Mouse (Mus musculus) brain, embryonic 14.5 days (tissue): ENCODE results near the gene Crlf1. TPM values are rescaled to one million over a fixed set of nuclear protein-coding genes. Genes with fewer than 3 reads are reported as not detected.
"Not testable (repeated sequence)": the region's sequence is repeated elsewhere in the genome, so short reads cannot be mapped to it uniquely, and the experiment has no call there.

ENCODE experiments used
- DNase-seq: peaks from one replicate; pipeline ENCODE4 v3.0.0-alpha.2; 2011; ENCODE audit warnings: low read depth
- CTCF ChIP-seq: fragments of 200-500 bp; IDR thresholded peaks from 2 replicates; pipeline ENCODE4 v1.5.1; 2012; ENCODE audit warnings: inconsistent platforms, mild to moderate bottlenecking, moderate library complexity, borderline replicate concordance; ENCODE audit not compliant: insufficient read depth, insufficient read length; ENCODE audit errors: extremely low read depth
- POLR2A ChIP-seq: fragments of 200-500 bp; IDR thresholded peaks from 2 replicates; pipeline ENCODE4 v1.6.1; 2012; ENCODE audit warnings: mild to moderate bottlenecking, inconsistent platforms, borderline replicate concordance; ENCODE audit not compliant: poor library complexity, insufficient read depth, insufficient read length, severe bottlenecking; ENCODE audit errors: extremely low read depth
- polyA plus RNA-seq: library from polyadenylated mRNA; depleted of rRNA; stranded (reverse); fragments of >200 nt; gene quantifications from 2 replicates; pipeline ENCODE4 v1.2.3, GENCODE M21; 2012

The Crlf1 gene
- polyA plus RNA-seq, 1 experiment = 2.5 TPM

DNA sequence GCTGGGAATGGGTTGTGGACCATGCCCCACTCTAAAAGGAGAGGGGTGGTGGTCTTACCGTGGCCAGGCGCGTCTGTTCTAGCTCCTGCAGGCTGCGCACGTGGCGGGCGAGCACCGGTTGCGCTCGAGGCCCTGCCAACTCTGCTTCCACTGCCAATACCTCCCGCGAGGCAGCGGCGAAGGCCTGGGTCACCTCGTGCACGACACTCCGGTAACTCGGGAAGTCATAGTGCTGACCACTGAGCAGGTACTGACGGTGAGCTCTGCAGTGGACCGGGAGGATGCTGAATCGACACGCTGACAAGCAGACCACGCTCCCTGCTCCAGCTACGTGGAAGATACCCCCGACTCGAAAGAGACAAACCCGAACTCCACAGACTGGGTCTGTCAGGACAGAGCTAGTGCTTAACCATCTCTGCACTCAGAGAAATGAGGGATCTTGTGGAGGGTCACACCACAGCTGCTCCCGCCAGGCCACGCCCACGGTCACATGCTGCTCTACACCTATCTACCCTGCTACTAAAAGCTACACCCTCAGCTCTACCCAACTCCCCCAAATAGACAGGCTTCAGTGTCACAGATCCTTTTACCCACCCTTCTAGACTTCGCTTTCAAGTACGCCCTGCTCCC is 12.9 kb downstream of the Crlf1 start:
- TF ChIP-seq POLR2A (no peak), CTCF (no peak)
- no peak for DNase-seq

DNA sequence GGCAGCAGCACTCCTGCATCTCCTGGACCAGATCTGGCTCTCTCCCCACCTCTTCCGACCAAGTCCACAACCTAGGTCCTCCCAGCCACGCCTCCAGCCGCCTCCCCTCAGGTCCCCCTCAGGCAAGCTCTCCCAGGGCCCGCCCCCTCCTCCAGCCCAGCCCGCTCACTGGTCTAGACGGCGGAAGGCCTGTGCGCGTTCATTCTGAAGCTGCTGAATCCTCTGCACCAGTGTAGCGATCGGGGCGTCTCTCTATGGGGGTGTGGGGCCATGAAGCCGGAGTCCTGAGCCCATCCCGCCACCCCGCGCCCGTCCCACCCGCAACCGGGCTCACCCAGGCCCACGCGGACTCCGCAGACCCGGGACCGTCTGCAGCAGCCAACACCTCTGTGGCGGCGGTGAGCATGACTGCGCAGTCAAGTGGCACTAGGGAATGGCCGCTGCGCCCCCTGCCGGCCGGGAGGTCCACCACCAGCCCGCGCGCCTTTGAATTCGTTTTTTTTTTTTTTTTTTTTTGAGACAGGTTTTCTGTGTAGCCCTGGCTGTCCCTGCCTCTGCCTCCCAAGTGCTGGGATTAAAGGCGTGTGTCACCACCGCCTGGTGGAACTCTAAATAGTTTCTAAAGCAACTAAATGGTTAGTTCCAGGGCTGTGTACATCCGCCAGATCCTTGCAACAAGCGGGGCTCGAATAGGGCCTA is 13.5 kb downstream of the Crlf1 start, which contains the start of gene Rex1bd:
Gene Rex1bd, minus strand, starts transcription at position 425 of the 699 bp plus-strand sequence.
- TF ChIP-seq POLR2A = peak; percentile 63; the same call in 1 of the 2 replicates
- peak; percentile 88 for TF ChIP-seq CTCF
- DNase-seq = peak; percentile 97

DNA sequence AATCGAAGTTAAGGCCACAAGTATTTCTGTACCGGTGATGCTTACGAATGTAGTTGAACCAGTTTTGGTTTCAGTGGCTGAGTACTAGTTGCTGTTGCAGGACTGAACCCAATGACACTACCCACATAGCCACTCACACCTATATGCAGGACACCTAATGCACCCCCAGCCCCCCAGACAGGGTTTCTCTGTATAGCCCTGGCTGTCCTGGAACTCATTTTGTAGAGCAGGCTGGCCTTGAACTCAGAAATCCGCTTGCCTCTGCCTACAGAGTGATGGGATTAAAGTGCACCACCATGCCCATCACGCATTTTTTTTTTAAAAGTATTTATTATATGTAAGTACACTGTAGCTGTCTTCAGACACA is 14.1 kb downstream of the Crlf1 start:
- DNase-seq = no peak
- TF ChIP-seq CTCF (no peak), POLR2A (no peak)

DNA sequence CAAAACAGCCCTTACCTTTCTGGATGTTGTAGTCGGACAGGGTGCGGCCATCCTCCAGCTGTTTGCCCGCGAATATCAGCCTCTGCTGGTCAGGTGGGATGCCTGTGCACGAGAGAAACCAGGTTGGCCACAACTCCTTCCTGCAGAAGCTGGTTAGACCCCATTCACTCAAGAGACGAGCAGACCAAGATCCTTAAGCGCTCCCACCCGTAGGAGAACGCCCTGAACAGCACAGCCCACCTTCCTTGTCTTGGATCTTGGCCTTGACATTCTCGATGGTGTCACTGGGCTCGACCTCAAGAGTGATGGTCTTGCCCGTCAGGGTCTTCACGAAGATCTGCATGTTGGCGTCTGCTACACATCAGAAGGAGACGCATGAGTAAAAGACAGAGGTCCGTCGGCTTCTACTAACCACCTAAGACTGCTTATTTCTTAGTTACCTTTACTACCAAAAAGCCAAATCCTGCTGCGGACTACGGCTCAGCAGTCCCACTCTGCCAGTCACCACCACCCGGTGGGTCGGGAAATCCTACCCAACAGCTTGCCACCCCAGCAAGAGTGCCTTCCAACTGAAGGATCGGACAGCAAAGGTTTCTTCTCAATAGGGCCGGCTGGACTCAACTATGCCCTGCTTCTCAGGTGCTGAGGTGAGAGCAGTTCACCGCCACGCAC is 16.5 kb downstream of the Crlf1 start:
- DNase-seq = no peak

DNA sequence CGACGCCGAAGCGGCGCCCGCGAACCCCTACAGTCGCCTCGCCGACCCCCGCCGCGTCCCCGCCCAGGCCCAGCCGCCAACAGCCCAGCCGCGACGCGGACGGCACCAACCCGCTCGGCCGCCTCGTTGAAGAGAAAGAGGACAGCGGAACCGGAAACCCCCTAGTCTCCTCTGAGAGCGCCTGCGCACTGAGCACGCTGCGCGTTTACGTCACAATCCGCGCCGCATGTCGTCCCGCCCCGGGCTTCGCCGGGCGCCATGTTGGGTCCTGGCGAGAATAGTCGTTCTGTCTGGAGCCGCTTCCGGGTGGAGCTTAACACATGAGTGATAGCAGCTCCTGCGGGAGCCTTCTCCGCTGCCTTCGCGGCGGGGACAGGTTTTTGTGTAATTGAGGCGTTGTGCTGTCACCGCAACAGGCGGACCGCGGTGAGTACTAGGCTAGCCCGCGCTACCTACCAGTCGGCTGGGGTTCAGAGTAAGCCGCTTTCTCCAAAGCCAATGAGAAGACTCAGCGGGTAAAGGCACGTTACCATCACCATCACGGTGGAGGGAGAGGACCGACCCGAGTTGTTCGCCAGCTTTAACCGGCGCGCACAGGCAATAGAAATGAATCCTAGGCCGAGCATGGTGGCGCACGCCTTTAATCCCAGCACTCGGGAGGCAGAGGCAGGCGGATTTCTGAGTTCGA is 17.4 kb downstream of the Crlf1 start, which contains the start of gene Uba52:
Gene Uba52, minus strand, starts transcription at position 574 of the 688 bp plus-strand sequence.
- no peak for TF ChIP-seq CTCF
- peak; percentile 81 for TF ChIP-seq POLR2A
- DNase-seq = peak; percentile 99

More for the DNA sequence above, 16.5 kb downstream of the Crlf1 start:
- TF ChIP-seq CTCF (no peak), POLR2A (no peak)

DNA sequence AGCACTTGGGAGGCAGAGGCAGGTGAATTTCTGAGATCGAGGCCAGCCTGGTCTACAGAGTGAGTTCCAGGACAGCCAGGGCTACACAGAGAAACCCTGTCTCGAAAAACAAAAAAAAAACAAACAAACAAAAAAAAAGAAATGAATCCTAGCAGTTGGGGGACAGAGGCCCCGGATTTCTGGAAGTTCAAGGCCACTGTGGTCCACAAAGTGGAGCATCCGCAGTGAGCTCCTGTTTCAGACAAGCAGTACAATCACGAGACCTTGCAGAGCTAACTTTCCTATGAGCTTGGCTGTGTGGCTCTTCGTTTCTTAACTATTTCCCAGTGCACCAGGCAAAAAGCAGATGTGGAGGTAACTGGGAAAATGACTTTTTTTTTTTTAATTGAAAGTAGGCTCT is 18.2 kb downstream of the Crlf1 start:
- not testable (repeated sequence) for DNase-seq

DNA sequence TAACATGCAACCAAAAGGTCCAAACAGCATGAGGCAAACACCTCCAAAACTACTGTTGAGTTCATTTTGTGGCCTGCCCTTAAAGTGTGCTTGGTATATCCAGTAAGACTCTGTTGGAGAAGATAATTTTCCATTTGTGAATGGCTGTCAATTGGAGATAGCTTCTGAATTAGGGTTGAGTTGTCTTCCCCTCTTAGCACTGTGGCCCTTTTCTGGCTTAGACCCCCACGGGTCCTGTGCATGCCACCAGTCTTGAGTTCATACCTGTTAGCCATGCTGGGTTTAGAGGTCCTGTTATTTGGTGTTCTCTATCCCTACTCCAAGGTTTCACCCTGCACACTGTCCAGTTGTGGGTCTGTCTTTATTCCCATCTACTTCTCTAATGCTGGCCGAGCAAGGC is 18.8 kb downstream of the Crlf1 start:
- TF ChIP-seq POLR2A (no peak), CTCF (no peak)
- DNase-seq = no peak

DNA sequence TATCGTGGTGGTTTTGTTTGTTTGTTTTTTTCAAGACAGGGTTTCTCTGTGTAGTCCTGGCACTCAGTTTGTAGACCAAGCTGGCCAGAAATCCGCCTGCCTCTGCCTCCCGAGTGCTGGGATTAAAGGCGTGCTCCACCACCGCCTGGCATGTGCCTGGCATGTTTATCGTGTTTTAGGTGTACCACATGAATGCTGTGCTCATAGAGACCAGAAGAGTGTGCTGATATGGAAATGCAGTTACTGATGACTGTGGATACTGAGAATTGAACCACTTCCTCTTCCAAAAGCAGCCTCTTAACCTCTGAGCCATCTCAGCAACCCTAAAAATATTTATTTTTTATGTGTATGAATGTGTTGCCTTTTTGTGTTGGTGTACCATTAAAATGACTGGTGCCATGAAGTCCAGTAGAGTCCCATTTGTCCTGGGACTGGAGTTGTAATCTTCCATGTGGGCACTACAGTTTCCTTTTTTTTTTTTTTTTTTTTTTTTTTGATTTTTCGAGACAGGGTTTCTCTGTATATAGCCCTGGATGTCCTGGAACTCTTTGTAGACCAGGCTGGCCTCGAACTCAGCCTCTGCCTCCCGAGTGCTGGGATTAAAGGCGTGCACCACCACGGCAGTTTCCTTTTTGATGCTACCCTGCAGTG is 19.4 kb downstream of the Crlf1 start:
- no peak for DNase-seq
- TF ChIP-seq CTCF (no peak), POLR2A (no peak)

DNA sequence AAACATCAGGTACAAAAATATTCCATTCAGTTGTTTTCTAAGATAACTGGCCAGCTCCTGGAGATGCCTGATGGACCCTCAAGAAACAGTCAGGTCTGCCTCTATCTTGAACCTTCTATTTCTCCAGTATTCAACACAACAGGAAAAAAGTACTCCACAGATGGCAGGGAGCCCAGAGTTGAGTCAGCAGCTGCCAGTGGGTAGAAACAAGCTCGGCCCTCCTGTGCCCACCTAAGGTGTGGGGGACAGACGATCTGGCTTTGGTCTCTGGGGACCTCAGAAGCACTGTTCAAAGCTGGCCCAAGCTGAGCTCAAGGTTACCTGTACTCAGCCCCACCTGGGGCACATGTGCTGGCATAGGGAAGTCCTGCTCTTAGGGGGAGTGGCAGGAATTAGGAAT is 20.5 kb downstream of the Crlf1 start:
- no peak for DNase-seq
- TF ChIP-seq CTCF (no peak), POLR2A (no peak)

DNA sequence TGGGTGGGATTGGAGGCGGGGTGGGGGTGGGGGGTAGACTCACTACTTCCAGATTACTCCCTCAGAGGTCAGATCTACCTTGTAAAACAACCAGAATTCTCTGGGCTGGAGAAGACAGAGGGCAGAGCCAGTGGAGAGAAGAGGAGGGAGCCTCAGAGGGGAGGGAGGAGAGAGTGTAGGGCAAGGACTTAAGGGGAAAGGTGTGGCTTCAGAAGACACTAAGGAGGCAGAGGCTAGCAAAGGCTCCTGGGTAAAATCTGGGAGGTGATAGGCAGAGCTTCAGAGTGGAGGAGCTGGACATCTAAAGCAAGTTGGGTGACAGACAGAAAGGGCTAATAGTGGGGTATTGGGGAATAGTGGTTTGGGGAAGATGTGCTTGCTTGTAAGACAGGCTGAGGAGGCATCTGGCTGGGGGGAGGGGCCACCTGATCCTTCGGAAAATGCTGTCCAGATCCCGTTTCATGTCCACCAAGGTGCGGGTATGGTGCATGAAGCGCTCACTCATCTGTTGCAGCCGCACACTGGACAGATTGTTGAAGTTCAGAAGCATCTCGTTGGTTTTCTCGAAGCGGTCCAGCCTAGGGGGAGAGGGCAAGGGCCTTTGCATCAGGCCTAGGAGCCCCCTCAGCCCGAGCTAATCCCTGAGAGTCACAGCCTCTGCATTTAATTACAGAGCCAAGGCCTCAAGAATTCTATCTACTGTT is 25.1 kb downstream of the Crlf1 start:
- no peak for DNase-seq
- no peak for TF ChIP-seq POLR2A
- TF ChIP-seq CTCF = no peak
